Mouse (Mus musculus): ENCODE results near the gene Asb4.

DNA sequence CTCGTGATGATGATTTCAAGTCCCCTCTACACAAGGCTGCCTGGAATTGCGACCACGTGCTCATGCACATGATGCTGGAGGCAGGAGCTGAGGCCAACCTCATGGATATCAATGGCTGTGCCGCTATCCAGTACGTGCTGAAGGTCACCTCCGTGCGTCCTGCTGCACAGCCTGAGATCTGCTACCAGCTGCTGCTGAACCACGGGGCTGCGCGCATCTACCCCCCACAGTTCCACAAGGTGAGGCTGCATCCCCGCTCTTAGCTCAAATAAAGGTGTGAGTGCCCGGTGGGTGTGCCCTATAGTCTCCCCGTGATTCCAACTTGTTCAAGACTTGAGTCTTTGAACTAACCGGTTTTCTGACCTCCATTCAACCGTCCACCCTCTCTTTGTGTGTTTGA is 40.4 kb downstream of the Asb4 start:
- no peak for TF ChIP-seq CTCF (IDR thresholded peaks at IDR 0.05; ENCODE audit: borderline replicate concordance, extremely low read depth, insufficient read depth, insufficient read length)
- TF ChIP-seq POLR2A (IDR thresholded peaks at IDR 0.05; ENCODE audit: borderline replicate concordance, extremely low read depth, insufficient read depth, insufficient read length, poor library complexity, severe bottlenecking), result no peak
